Mouse (Mus musculus) bone marrow, adult 2 months (tissue): Measurements from ENCODE around the gene Paqr7.

Experiments used
- CTCF ChIP-seq: fragments of 200-500 bp; IDR thresholded peaks from 2 replicates; pipeline ENCODE4 v1.5.1; 2011; ENCODE audit warnings: low read length, control low read depth; ENCODE audit not compliant: control insufficient read depth, insufficient read depth
- POLR2A ChIP-seq: fragments of 200-500 bp; IDR thresholded peaks from 2 replicates; pipeline ENCODE4 v1.6.1; 2011; ENCODE audit warnings: low read depth, mild to moderate bottlenecking, control low read depth, low read length, borderline replicate concordance; ENCODE audit not compliant: control insufficient read depth

DNA sequence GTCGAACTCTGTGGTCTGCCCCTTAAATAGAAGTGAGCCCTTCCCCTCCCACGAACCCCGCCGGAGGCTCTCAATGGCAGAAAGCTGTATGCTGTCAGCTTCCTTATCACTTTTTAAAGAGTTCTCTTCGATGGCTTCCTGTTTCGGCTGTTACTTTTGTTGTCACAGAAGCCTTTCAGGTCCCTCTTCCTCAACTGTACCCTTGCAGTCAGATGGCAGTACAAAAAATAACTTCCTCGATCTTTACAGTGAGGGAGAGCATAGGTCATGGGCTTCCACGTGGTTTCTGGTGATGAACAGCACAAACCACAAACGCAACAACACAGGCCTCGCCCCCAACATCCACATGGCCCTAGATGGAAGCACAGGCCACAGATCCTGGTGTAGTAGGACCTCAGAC is 36.2 kb upstream of the Paqr7 start:
- TF ChIP-seq CTCF (no peak), POLR2A (no peak)
